ENCODE assay signal across 8 mouse cellular contexts in genomic region chr16:49698620-49699525, GRCm38 (mm10). TPM values are rescaled to one million over a fixed set of nuclear protein-coding genes. Genes with fewer than 3 reads are reported as not detected.
A peak's percentile ranks its signal among the peaks of the same experiment; 100 is the strongest.
DNase-seq lines count a peak whose midpoint lies in the region; ATAC-seq and TF ChIP-seq lines count a peak whose summit lies in the region.

Ift57 (plus strand) TSS chr16:49699233.

- H3K4me2 ChIP-seq in forebrain, postnatal 0 days (ENCODE audit: low read depth), result peak within 1 kb of the TSS; percentile 66
- peak within 1 kb of the TSS; percentile 93 for H3K4me2 ChIP-seq in lung, embryonic 15.5 days

- H3K27ac ChIP-seq in MEL (ENCODE audit: control insufficient read depth, low read depth, low read length), result peak within 1 kb of the TSS; percentile 61
- peak within 1 kb of the TSS; percentile 32; the same call in 1 of the 2 replicates for H3K27ac ChIP-seq in cerebellum, adult 2 months (ENCODE audit: insufficient read depth, low read length)
- peak within 1 kb of the TSS; percentile 85 for H3K27ac ChIP-seq in forebrain, postnatal 0 days (ENCODE audit: low read depth, low read length)
- no peak within 1 kb of the TSS for H3K27ac ChIP-seq in lung, embryonic 15.5 days

- peak within 1 kb of the TSS; percentile 63 to 75 for H3K4me3 ChIP-seq in MEL (ENCODE audit: control insufficient read depth in 1 of 2, insufficient read depth in 1 of 2, low read depth in 2 of 2, low read length in 2 of 2)
- peak within 1 kb of the TSS; percentile 62 for H3K4me3 ChIP-seq in cerebellum, adult 2 months (replicated peaks; ENCODE audit: insufficient read depth, low read depth, low read length)
- H3K4me3 ChIP-seq in forebrain, postnatal 0 days (ENCODE audit: low read depth, low read length), result peak within 1 kb of the TSS; percentile 69
- H3K4me3 ChIP-seq in lung, embryonic 15.5 days, result peak within 1 kb of the TSS; percentile 66

- H3K9ac ChIP-seq in MEL (ENCODE audit: control insufficient read depth, low read depth, low read length, poor library complexity, severe bottlenecking), result peak within 1 kb of the TSS; percentile 60
- H3K9ac ChIP-seq in forebrain, postnatal 0 days, result peak within 1 kb of the TSS; percentile 73
- H3K9ac ChIP-seq in lung, embryonic 15.5 days, result peak within 1 kb of the TSS; percentile 58

- peak; percentile 98 for DNase-seq in MEL (ENCODE audit: low read depth, low spot score)
- peak; percentile 98 to 99 for DNase-seq in cerebellum, adult 2 months
- DNase-seq in forebrain, postnatal 0 days, result peak; percentile 99
- peak; percentile 99 for DNase-seq in heart, postnatal 4 days
- DNase-seq in layer of hippocampus, adult 8-10 months (ENCODE audit: low spot score in 2 of 2), result peak; percentile 98 to 99
- peak; percentile 97 for DNase-seq in ovary, adult 18-20 months (ENCODE audit: low spot score)
- peak; percentile 99 for DNase-seq in thymus, postnatal 0 days (ENCODE audit: low spot score)

- peaks cover 0 to 3% of the 10 kb centered on the region in 2 experiments; a peak in 3 of 4 replicates for H3K4me1 ChIP-seq in MEL (ENCODE audit: control insufficient read depth in 1 of 2, insufficient read depth in 2 of 2, low read length in 2 of 2)
- no peaks in the 10 kb centered on the region; the same call in 1 of the 2 replicates for H3K4me1 ChIP-seq in cerebellum, adult 2 months (ENCODE audit: control insufficient read depth, insufficient read depth, low read length)
- H3K4me1 ChIP-seq in forebrain, postnatal 0 days (ENCODE audit: insufficient read depth), result peaks cover 14% of the 10 kb centered on the region; the same call in 1 of the 2 replicates
- H3K4me1 ChIP-seq in lung, embryonic 15.5 days, result peaks cover 5% of the 10 kb centered on the region; the same call in 1 of the 2 replicates

- peaks cover 4% of the 10 kb centered on the region; the same call in 1 of the 2 replicates for H3K79me2 ChIP-seq in MEL (ENCODE audit: control insufficient read depth, insufficient read depth, low read length, poor library complexity)

- TF ChIP-seq RAD21 in MEL (IDR thresholded peaks at IDR 0.05; ENCODE audit: low read depth, low read length), result no peak

- no peaks in the 10 kb centered on the region for H3K27me3 ChIP-seq in MEL (ENCODE audit: control insufficient read depth in 1 of 2, insufficient read depth in 2 of 2, low read length in 2 of 2)
- no peaks in the 10 kb centered on the region for H3K27me3 ChIP-seq in cerebellum, adult 2 months (ENCODE audit: control insufficient read depth, insufficient read depth, low read length)
- no peaks in the 10 kb centered on the region for H3K27me3 ChIP-seq in forebrain, postnatal 0 days (ENCODE audit: insufficient read depth, low read length)
- H3K27me3 ChIP-seq in lung, embryonic 15.5 days, result no peaks in the 10 kb centered on the region

- TF ChIP-seq CTCF in MEL (IDR thresholded peaks at IDR 0.05 in 2 of 3, conservative IDR thresholded peaks at IDR 0.05 in 1 of 3; ENCODE audit: control insufficient read depth in 1 of 3, insufficient read depth in 1 of 3, low read depth in 2 of 3, low read length in 3 of 3, poor library complexity in 1 of 3, severe bottlenecking in 1 of 3), result no peak
- no peak for TF ChIP-seq CTCF in cerebellum, adult 2 months (IDR thresholded peaks at IDR 0.05; ENCODE audit: borderline replicate concordance, insufficient read depth, low read depth, low read length)
- TF ChIP-seq CTCF in forebrain, postnatal 0 days (IDR thresholded peaks at IDR 0.05; ENCODE audit: low read depth), result no peak

- 2% methylated on average over 53 of the region's 53 CpGs for WGBS in cerebellum, adult 2 months
- 2% methylated on average over 53 of the region's 53 CpGs for WGBS in forebrain, postnatal 0 days
- whole genome bisulfite sequencing in lung, embryonic 15.5 days, result 2% methylated on average over 50 of the region's 53 CpGs

- H3K36me3 ChIP-seq in MEL (ENCODE audit: control insufficient read depth in 1 of 2, insufficient read depth in 2 of 2, low read length in 2 of 2), result peaks cover 0 to 11% of the 10 kb centered on the region in 2 experiments; a peak in 2 of 4 replicates
- no peaks in the 10 kb centered on the region for H3K36me3 ChIP-seq in forebrain, postnatal 0 days (ENCODE audit: insufficient read depth)
- no peaks in the 10 kb centered on the region for H3K36me3 ChIP-seq in lung, embryonic 15.5 days

- TF ChIP-seq POLR2A in MEL (IDR thresholded peaks at IDR 0.05; ENCODE audit: control insufficient read depth in 1 of 2, insufficient read depth in 1 of 2, low read depth in 1 of 2, low read length in 2 of 2, poor library complexity in 1 of 2), result peak in 1 of 2 experiments; percentile 60; a peak in 2 of 4 replicates
- peak; percentile 74; the same call in 1 of the 2 replicates for TF ChIP-seq POLR2A in cerebellum, adult 2 months (IDR thresholded peaks at IDR 0.05; ENCODE audit: borderline replicate concordance, insufficient read depth, low read length)

- peak; percentile 99 for ATAC-seq in forebrain, postnatal 0 days
- peak; percentile 100 for ATAC-seq in lung, embryonic 15.5 days (ENCODE audit: borderline replicate concordance, extremely low read depth, low FRiP score, low TSS enrichment)

- no peaks in the 10 kb centered on the region for H3K9me3 ChIP-seq in MEL (replicated peaks; ENCODE audit: insufficient read depth, low read length)
- no peaks in the 10 kb centered on the region for H3K9me3 ChIP-seq in forebrain, postnatal 0 days (ENCODE audit: low read length)
- H3K9me3 ChIP-seq in lung, embryonic 15.5 days, result no peaks in the 10 kb centered on the region

- no peak for TF ChIP-seq EP300 in MEL (IDR thresholded peaks at IDR 0.05; ENCODE audit: low read depth in 1 of 2, low read length in 2 of 2)

TF ChIP-seq in MEL, 35 proteins besides CTCF, POLR2A, EP300 and RAD21:
- peak; percentile 55 for TF ChIP-seq NELFE (IDR thresholded peaks at IDR 0.05; ENCODE audit: low read depth, low read length)
- 0 out of 2 replicates have a peak, but pooled peaks have one; percentile 60 for TF ChIP-seq MYC (IDR thresholded peaks at IDR 0.05; ENCODE audit: low read depth, low read length)
- peak; percentile 81 for TF ChIP-seq TBP (IDR thresholded peaks at IDR 0.05; ENCODE audit: low read depth, low read length)
- TF ChIP-seq MAZ (IDR thresholded peaks at IDR 0.05; ENCODE audit: low read depth, low read length), result peak; percentile 73; the same call in 1 of the 2 replicates
- TF ChIP-seq HCFC1 (IDR thresholded peaks at IDR 0.05; ENCODE audit: low read depth, low read length), result peak; percentile 72
- no peak for TF ChIP-seq CHD2 (IDR thresholded peaks at IDR 0.05; ENCODE audit: low read length)
- no peak for TF ChIP-seq JUND (IDR thresholded peaks at IDR 0.05; ENCODE audit: low read depth, low read length)
- TF ChIP-seq SIN3A (IDR thresholded peaks at IDR 0.05; ENCODE audit: low read length), result peak; percentile 70
- TF ChIP-seq ELF1 (IDR thresholded peaks at IDR 0.05; ENCODE audit: low read depth, low read length), result peak; percentile 73
- TF ChIP-seq MXI1 (IDR thresholded peaks at IDR 0.05; ENCODE audit: low read depth, low read length), result peak; percentile 75

RNA-seq across cellular contexts. Expression of gene Ift57, which starts in this region (rescaled TPM):
- total RNA-seq in MEL (2012; rRNA removed), result 5.7 and 6.3 TPM in 2 replicates
- polyA plus RNA-seq in MEL (2012; ENCODE audit: insufficient read depth in 1 of 2, insufficient read length in 2 of 2, low read depth in 1 of 2, low replicate concordance in 2 of 2, missing spikeins in 1 of 2), result 10 to 100 TPM in 1 of 2 experiments, not detected in 1; 11.1 TPM
- 37.7 and 39.0 TPM in 2 replicates for polyA plus RNA-seq in cerebellum, adult 2 months (2012; rRNA removed)
- total RNA-seq in forebrain, postnatal 0 days (2014; rRNA removed), result 28.4 and 28.5 TPM in 2 replicates
- 55.5 and 61.4 TPM in 2 replicates for polyA plus RNA-seq in forebrain, postnatal 0 days (2015; fragmentation: Nextera tagmentation; extraction: Ambion mirVana)
- total RNA-seq in heart, postnatal 4 days (2021), result 10 to 100 TPM; 13.9 to 16.7 TPM
- 10 to 100 TPM; 44.0 to 55.8 (median 49.2) TPM for total RNA-seq in layer of hippocampus, adult 8-10 months (2022)
- 31.4 and 33.6 TPM in 2 replicates for polyA plus RNA-seq in lung, embryonic 15.5 days (2015; fragmentation: Nextera tagmentation; extraction: Ambion mirVana)
- 31.2 and 32.1 TPM in 2 replicates for polyA plus RNA-seq in thymus, postnatal 0 days (2015; fragmentation: Nextera tagmentation; extraction: Ambion mirVana)
